Mouse (Mus musculus) CD8-positive naive resting alpha-beta T cell, adult 57 days (primary cell): ENCODE measurements around the gene Gm5796. TPM values are rescaled to one million over a fixed set of nuclear protein-coding genes. Genes with fewer than 3 reads are reported as not detected.

Experiments
- total RNA-seq: library from RNA; stranded (reverse); gene quantifications from one replicate; pipeline ENCODE4 v1.2.4, GENCODE M21; 2023

Gm5796 gene
- not detected for total RNA-seq

DNA sequence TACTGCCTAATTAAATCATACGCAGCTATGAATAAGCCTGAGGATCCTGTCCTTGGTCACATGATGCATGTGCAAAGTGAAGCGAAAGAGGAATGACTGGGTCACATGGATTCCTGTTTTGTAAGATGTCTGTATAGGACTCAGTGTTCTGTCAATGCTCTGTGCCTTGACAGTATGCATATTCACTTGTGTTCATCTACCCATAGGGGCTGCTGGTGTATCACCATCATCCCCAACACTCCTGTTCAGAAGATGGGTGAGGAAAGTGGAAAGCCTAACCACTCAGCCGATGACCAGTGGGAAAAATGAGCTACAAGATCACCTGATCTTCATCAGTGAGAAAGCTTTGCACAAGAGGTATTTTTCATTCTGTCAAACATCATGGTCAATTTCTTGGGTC lies at the start of gene Gm5796:
Gene Gm5796 (plus strand): TSS at position 301 of the 400 bp plus-strand sequence.

DNA sequence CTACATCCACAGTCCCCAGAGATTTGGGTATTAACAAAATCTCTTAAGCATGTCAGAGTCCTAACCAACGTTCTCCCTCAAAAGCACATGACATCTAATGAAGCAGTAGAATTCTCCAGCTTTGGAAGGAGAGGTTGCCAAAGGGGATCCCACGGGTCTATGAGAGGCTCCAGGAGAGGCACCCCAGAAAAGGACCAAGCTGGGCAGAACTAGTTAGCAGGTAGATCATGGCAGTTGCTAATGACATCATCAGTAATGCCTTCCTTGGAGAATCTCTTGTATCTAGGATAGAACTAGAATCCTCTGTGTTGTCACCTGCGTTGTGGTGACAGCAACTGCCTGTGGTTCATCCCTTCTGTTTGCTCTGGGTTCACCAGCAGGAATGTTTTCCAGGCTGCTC lies 25.6 kb upstream of the Gm5796 start, which contains the start of gene Gm3099:
Gene Gm3099 (plus strand): TSS at position 301 of the 400 bp plus-strand sequence.

DNA sequence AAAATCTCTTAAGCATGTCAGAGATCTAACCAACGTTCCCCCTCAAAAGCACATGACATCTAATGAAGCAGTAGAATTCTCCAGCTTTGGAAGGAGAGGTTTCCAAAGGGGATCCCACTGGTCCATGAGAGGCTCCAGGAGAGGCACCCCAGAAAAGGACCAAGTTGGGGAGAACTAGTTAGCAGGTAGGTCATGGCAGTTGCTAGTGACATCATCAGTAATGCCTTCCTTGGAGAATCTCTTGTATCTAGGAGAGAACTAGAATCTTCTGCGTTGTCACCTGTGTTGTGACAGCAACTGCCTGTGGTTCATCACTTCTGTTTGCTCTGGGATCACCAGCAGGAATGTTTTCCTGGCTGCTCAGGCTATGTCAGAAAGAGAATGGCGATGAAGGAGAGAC lies 60.1 kb downstream of the Gm5796 start, which contains the start of gene Gm3115:
Gene Gm3115 (plus strand): TSS at position 301 of the 400 bp plus-strand sequence.

Other genes with a start within 250 kb of the Gm5796 start
- not detected for gene Gm3002, start 213.9 kb upstream of the Gm5796 start, total RNA-seq
- gene Gm3033, start 177.7 kb upstream of the Gm5796 start, total RNA-seq, result not detected
- not detected for gene Gm2916, start 139.8 kb upstream of the Gm5796 start, total RNA-seq
- gene Gm3029, start 92.2 kb upstream of the Gm5796 start, total RNA-seq, result not detected
- gene Gm3095, start 60.4 kb upstream of the Gm5796 start, total RNA-seq, result not detected
- gene Gm3099, start 25.5 kb upstream of the Gm5796 start, total RNA-seq, result not detected
- not detected for gene Gm3115, start 60.2 kb downstream of the Gm5796 start, total RNA-seq
- gene Gm8108, start 86.6 kb downstream of the Gm5796 start, total RNA-seq, result not detected
- not detected for gene Gm3127, start 141.1 kb downstream of the Gm5796 start, total RNA-seq
- not detected for gene Gm2974, start 158.6 kb downstream of the Gm5796 start, total RNA-seq
- not detected for gene Gm3138, start 225.7 kb downstream of the Gm5796 start, total RNA-seq